Mouse (Mus musculus) gastrocnemius, adult 18-20 months (tissue): ENCODE measurements around the gene Gm20605. TPM values are rescaled to one million over a fixed set of nuclear protein-coding genes. Genes with fewer than 3 reads are reported as not detected.

Source experiments
- DNase-seq: peaks from one replicate; pipeline ENCODE4 v3.0.0; 2021; ENCODE audit warnings: low spot score
- long read RNA-seq, 2 experiments: library from polyadenylated mRNA; stranded (forward); transcript quantifications; one replicate each; pipeline ENCODE4 v2.0.0; 2021
- total RNA-seq, 2 experiments: library from RNA; stranded (reverse); gene quantifications; 2 replicates each; pipeline ENCODE4 v1.2.3; 2021

The Gm20605 gene
- total RNA-seq: 1 to 10 TPM; 1.0 to 2.2 TPM
- long read RNA-seq, experiment 1, partial matches to known transcripts: 0 of 3 reads
- long read RNA-seq, experiment 1, other reads (novel, unspliced or antisense): 3 of 3 reads
- long read RNA-seq, experiment 2, full-length matches to known transcripts: 4 of 10 reads
- long read RNA-seq, experiment 2, partial matches to known transcripts: 2 of 10 reads
- long read RNA-seq, experiment 2, other reads (novel, unspliced or antisense): 4 of 10 reads

DNA sequence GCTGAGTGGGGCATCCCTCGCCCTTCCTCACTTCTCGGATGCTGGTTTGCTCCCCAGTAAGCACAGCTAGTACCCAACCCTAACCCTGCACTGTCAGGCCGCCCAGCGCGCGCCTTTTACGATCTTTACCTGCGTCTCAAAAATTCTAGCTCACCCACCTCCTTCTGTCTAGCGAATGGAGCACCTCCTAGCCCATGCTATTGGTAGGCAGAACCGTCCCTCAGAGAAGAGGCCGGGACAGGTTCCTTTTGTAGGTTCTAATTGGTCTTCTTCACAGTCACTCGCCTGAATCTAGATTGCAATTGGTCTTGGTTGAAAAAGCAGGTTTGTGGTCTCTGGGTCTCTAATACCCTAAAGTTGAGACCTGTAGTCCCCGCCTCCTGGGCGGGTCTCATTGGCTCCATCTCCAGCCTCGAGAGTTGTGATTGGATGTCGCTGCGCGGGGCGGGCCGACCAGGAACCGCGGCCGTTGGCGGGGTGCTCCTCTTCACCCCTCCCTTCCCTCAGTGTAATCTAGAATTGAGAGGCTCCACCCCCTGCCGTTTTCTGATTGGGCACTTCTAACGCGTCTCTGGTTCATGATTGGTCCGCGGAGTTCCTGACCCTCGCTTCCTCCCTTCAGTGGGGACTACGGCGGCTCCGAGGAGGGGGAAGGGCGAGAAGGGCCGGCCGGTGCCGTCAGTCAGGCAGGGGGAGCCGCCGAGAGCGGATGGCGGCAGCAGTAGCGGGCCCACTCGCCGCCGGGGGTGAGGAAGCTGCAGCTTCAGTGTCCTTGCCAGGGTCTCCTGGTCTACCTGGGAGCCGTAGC, at the start of gene Gm20605, which contains the start of the genes Fbxo24 and Lrch4:
Gene Gm20605 (plus strand): TSS at position 678 of the 808 bp plus-strand sequence.
Gene Fbxo24 (minus strand): TSS at position 505 of the 808 bp plus-strand sequence.
Gene Lrch4 (plus strand): TSS at position 624 of the 808 bp plus-strand sequence.
- peak; percentile 99 for DNase-seq

DNA sequence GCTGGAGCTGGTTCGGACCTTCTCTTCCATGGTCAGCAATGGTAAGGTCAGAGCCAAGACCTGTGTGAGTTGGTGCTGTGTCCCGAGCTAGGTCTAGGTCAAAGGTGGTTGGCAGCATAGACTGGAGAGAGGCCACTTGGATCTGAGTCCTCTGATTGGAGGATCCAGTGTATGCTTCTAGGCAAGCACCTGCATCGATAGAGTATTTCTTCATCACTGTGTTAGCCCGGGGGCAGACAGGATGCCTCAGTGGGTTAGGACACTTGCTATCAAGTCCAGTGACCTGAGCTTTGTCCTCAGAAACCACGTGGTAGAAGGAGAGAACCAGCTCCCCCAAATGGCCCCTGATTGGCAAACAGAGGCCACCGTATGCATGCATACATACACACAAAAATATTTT, 48.7 kb upstream of the Gm20605 start:
- no peak for DNase-seq

DNA sequence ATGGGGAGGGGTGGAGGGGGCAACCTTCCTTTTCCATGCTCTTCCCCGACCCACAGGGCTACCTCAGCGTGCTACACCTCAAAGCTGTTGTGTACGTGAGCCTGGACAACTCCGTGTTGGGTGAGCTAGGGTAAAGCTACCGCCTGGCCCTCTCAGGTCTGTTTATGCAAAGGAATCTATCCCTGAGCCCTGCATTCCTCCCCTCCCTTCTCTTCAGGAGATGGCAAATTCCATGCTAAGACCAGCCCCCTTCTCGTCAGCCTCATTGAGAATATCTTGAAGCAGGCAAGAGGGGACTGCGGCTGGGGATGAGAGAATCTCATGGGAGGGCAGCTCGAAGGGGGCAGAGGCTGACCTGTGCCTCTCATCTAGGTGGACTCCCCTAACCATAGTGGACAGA, 46.3 kb upstream of the Gm20605 start:
- no peak for DNase-seq

DNA sequence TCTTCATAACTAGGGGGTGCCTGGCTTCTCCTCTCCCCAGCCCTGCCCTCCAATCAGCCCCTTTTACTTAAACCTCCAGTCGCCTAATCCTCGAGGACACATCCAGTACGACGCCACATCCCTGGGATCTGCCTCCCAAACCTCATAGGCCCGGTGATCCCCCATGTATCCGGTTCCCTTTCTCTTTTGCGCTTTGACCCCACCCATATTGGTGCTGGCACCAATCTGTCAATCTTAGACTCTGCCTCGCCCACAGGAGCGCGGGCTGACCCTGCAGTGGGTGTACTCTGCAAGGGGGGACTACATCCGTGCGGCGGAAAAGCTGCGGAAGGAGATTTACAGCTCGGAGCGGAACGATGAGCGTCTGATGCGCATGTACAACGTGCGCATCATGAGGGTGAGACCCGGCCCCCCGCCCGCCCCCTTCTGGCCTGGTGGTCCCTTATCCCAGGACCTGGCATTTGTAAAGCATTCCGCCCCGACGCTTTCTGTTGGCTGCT, 45.3 kb upstream of the Gm20605 start:
- no peak for DNase-seq

DNA sequence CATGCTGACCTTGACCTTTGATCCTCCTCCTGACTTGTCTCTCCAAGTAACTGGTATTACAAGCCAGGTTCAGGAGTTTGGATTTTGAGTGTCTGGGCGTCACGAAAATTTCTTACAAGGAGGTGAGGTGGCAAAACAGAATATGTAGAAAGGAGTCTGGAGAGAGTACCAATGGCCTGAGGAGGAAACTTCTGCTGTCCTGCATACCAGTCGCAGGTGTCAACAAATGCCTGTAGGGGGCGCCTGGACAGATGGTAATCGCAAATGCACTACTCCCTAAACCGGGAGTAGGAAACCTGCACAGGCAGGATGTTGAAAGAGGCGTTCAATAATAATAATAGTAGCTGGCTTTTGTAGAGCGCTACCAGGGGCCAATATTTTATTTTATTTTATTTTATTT, 44.0 kb upstream of the Gm20605 start:
- DNase-seq: peak; percentile 79

DNA sequence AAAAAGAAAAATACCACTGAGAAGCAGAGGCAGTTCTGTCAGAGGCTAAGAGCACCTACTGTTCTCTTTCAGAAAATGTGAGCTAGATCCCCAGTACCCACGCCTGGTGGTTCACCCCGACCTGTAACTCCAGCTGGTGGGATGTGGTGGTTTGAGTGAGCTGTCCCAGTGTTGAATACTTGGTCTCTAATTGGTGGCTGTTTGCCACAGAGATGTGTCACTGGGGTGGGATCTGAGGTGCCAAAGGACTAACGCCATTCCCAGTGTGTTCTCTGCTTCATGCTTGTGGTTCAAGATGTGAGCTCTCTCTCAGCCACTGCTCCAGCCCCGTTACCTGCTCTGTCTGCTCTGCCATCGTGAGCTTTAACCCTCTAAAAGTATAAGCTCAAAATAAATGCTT, 38.5 kb upstream of the Gm20605 start:
- DNase-seq: no peak

DNA sequence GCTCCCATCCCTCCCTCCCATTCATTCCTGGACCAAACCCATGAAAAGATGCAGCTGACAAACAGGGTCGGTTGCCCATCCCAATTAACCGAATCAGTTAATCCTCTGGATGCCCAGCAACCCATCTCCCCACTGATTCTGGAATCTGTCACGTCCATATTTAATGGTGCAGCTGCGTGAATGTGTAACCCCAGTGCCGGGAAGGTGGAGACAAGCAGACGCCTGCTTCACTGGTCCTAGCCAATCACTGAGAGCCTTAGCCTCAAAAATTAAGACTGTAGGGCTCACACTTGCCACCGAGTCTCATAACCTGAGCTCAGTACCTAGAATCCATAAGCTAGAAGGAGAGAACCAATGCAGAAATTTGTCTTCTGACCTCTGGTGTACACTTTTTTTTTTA, 33.1 kb upstream of the Gm20605 start:
- DNase-seq: no peak

DNA sequence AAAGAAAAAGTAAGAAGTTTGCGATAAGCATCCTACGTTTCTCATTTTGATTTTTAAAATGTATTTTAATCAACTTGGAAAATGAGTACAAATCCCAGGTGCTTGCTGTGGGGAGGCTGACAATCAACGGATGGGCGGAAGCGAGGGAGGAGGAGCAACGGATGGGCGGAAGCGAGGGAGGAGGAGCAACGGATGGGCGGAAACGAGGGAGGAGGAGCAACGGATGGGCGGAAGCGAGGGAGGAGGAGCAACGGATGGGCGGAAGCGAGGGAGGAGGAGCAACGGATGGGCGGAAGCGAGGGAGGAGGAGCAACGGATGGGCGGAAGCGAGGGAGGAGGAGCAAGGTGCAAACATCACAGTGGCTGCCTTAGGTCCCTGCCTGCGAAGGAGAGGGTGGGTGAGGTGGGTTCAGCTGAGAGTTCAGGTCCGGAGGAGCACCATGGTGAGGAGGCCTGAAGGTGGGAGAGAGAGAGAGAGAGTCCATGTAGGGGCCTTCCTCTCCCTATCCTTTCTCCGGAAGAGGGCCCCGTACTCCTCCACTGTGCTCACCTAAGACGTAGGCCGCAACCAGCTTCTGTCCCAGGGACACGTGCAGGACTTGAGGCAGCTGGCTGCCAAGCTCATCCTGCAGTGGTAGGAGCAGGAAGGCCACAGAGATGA, 32.2 kb upstream of the Gm20605 start:
- DNase-seq: no peak

DNA sequence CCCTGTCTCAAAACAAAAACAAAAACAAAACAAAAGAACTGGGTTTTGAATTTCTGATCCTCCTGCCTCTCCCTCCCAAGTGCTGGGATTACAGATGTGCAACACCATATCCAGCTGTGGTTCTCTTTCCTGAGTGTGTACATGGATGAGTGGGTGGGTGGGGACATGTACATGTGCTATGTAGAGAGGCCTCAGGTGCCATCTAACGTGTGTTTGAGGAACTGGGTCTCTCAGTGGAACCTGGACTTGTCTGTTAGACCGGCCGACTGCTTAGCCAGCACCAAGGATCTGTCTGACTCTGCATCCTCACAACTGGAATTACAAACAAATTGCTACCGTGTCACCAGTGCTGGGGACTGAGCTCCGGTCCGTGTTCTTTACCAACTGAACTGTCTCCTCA, 31.4 kb upstream of the Gm20605 start:
- DNase-seq: no peak

DNA sequence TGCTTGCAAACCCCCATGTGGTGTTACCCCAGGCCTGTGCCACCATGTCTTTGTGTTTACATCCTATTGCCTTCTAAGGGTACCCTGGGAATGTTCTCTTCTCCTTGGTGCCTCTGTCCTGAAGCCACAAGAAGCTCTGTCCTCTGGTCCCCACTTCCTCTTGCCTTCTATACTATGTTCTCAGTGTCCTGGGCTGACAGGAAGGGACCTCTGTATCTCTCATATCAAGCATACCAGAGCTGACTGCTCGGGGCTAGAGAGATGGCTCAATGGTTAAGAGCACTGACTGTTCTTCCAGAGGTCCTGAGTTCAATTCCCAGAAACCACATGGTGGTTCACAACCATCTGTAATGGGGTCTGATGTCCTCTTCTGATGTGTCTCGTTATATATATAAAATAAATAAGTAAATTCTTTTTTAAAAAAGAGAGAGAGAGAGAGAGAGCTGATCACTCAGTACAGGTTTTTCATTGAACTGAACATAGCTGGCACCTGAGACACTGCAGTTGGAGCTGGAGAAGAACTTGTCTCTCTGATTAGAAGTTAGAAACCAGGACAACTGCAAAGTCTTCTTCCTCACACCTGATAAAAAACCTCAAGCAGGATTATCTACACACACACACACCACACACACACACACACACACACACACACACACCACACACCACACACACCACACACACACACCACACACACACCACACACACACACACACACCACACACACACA, 30.7 kb upstream of the Gm20605 start:
- no peak for DNase-seq

DNA sequence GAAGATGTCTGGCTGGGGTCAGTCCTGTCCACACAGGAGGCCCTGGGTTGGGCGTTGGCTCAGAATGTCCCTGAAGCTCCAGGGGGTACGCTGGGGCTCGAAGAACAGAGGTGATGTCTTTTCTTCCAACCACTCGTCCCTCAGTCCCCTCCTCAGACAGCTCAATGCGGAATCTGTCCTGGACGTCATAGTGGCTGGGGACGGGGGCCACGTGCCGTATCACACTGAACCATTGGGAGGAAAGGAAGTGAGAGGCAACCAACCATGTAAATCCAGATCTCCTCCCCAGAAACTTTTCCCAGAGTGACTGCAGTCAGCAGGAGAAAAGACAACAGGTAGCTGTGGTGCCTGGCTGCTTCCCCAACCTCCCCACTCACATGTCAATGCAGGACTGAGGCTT, 29.4 kb upstream of the Gm20605 start:
- DNase-seq: no peak

DNA sequence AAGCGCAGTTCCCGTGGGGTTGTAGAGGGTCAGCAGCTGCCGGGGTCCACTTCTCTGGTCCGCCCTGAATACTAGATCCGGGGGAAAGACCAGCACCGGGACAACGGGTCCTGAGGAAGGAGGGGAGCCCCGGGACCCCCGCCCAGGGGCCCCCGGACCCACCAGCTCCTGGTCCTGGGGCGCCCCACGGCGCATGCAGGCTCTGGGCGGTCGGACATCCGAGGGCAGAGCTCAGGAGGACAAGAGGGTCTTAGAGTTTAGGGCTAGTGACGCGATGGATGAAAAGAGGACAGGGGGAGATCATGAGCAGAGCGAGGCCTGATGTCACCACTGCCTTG, 28.7 kb upstream of the Gm20605 start:
- DNase-seq: no peak

DNA sequence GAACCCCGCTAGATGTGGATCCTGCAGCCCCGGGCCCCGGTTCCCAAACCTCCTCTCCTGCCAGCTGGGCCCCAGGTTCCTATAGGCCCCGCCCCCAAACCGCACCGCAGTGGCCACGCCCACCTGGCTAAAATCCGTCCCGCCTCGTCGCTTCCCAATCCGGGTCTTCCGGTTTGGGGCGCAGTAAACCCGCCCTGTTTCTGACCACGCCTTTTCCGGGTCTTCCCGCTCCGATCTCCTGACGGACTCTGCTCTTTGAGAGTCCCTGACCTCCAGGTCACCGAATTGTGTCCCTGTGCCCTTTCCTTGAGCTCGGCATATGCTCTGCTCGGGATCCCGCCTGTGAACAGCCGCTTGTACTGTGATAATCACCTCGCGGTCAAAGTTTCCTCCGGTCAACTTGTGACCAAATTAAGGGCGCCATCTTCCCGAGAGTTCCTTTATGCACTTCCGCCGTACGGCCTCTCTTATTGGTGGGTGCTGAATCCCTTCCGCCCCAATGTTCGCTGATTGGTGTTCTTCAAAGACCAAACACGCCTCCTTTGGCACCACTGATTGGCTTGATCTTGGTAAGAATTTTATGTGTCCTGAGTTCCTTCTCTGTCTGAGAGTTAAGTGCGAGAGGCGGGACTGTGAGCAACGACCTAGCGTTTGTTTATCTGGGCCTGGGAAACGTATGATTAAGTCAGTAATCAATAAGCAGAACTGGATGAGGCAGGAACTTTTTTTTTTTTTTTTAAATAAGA, 28.2 kb upstream of the Gm20605 start, which contains the start of gene Mospd3:
Gene Mospd3 (minus strand): TSS at position 440 of the 746 bp plus-strand sequence.
- DNase-seq: peak; percentile 97

DNA sequence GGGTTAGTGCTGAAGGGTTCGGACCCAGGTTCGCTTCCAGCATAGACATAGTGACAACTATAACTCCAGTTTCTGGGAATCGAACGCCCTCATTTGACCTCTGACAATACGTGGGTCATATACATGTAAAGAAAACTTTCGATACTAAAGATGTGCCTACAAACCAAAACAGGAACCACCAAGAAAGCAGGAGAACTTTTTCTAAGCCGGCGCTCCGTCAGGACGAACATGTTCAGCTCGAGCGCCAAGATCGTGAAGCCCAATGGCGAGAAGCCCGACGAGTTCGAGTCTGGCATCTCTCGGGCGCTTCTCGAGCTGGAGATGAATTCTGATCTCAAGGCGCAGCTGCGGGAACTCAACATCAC, 27.6 kb upstream of the Gm20605 start:
- DNase-seq: peak; percentile 46

DNA sequence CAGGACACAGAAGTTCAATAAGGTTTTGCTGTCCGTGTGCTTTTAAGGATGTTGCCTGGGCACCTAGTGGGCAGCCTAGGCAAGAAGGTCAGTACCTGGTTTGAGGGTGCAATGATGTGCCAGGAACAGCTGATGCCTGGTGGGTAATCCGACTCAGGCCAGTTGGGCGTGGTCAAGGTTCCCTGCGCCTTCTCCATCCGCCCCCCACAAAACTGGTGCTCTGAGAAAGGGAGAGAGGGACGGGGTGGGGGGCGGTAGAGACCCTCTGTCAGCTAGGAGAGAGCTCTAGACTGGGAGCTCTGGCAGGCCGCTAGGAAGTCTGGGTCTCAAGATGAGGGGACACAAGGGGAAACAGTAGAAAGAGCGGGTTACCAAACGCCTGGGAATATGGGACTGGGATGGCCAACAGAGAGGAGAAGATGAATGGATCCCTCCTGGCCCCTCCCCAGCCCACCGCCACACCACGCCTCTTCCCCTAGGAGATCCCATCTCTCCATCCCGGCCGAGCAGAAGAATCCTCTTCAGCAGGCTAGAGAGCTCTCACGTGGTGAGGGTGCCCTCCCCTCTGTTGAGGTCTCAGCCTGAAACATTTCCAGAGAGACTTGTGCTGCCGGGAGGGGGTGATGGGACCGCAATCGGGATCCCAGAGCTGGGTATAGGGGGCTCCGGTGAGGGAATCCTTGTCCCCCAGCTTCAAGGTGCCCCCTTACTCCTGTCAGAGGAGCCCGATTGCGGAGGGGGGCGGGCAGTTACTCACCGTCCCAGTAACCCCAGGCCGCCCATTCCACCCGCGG, 20.9 kb upstream of the Gm20605 start:
- no peak for DNase-seq

DNA sequence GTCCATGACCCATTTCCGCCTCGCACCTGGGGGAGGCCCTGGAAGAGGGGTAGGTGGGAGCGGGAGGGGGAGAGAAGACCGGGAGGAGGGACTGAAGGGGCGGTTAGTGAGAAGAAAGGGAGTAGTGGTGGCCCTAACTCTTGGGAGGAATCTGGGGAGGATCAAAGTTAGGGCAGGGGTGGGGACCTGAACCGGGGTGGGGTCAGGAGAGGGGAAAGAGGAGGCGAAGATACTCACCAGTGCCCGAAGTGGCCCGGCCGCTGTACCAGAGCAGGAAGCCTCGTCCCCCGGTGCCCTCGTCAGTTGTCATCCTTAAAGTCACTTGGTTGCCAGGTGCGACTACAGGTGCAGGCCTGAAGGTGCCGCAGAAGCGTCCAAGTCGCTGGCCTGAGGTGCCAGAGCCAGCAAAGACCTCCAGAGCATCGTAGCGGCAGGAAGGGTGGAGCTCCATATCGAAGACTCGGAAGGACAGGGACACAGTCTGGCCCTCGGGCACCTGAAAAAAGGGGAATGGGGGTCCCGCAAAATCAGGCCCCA, 20.3 kb upstream of the Gm20605 start:
- DNase-seq: no peak

DNA sequence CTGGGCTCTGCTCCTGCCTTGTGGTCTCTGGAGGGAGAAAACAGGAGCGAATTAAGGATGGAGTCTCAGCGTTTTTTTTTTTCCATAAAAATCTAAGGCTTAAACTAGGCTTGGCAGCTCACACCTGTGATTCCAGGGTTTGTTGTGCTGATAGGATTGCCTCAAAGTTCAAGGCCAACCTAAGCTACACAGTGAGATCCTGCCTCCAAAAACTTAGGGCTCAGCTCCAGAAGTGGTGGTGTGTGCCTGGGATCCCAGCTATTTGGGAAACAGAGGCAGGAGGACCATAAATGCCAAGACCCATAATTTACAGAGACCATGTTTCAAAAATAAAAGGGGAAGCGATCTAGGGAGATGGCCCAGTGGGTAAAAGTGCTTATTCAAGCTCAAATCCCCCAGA, 19.7 kb upstream of the Gm20605 start:
- no peak for DNase-seq

DNA sequence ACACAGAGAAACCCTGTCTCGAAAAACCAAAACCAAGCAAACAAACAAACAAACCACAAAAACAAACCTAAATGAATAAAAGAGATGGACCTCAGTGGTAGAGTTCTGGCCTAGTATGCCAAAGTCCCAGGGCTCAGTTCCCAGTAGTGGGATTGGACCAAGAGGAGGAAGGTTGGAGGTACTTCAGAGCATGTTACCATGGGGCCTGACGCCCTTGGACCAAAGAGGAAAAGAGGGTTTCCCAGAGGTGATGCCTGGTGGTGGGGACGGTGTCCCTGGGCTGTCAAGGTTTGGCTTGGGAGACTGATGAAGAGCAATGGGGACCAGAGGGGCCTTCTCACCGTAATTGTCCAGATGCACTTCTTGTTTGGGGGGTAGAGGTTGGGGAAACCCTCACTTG, 18.9 kb upstream of the Gm20605 start:
- DNase-seq: no peak

DNA sequence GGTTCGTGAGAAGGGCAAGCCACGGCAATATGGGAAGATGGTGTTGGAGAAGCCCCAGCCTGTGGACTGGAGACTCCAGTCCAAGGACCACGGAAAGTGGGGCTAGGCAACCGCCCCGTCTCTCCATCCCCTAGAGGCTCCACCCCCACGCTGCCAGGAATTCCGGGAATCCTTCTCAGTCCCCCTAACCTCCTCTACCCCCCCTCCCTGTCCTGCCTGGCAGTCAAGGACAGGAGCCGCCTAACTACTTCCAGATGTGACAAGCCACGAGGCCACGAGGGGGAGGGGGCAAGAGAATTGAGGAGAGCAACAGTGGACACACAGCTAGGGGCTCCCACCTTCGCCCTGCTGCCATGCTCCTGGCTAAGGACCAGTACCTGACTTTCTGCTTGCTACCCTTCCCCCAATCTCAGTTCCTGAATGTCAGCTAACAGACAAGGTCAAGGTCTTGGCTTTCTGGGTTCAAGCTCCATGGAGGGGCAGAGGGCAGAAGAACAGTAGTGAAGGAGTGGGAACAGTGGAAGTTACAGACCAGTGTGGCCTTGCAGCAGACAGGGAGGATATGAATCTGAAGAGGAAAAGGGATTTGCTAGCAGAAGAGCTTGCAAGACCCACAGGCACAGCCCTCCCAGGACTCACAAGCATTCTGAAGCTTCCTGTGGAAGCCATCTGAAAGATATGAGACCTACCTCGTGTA, 18.3 kb upstream of the Gm20605 start:
- peak; percentile 89 for DNase-seq
